Comparison of ENCODE assay signal across 22 mouse cellular contexts in genomic region chr6:5082144-5082543, GRCm38 (mm10).
DNase-seq lines count a peak whose midpoint lies in the region; ATAC-seq and TF ChIP-seq lines count a peak whose summit lies in the region.
"Had no signal": no experiment of that assay in that cellular context is flagged by ENCODE, and none has a peak within 500 bp of the region (broad histone marks: within the 10 kb centered on the region; RNA-seq: fewer than 3 reads in every experiment).

No protein-coding gene starts in this region.

- intact Hi-C loops in heart, adult 2 months (cut with DNase I) = no loop called here
- intact Hi-C loops in left cerebral cortex, postnatal 25 days (cut with DNase I) = no loop called here

- no peaks in the 10 kb centered on the region; the same call in 1 of the 2 replicates for H3K27me3 ChIP-seq in heart, adult 2 months (ENCODE audit: control insufficient read depth, insufficient read depth, low read length)
- H3K27me3 ChIP-seq in midbrain, embryonic 10.5 days (ENCODE audit: low read depth, poor library complexity, severe bottlenecking) = no peaks in the 10 kb centered on the region
- H3K27me3 ChIP-seq in midbrain, embryonic 11.5 days (ENCODE audit: control insufficient read depth, insufficient read depth, low read length) = no peaks in the 10 kb centered on the region
- H3K27me3 ChIP-seq: liver, embryonic 15.5 days had no signal

- peaks cover 5% of the 10 kb centered on the region for H3K4me1 ChIP-seq in heart, adult 2 months (ENCODE audit: control insufficient read depth, insufficient read depth, low read length)
- peaks cover 42% of the 10 kb centered on the region for H3K4me1 ChIP-seq in midbrain, embryonic 10.5 days
- H3K4me1 ChIP-seq in midbrain, embryonic 11.5 days (ENCODE audit: control insufficient read depth, insufficient read depth, low read length) = peaks cover 16% of the 10 kb centered on the region

- DNase-seq in heart, adult 11 months = peak; percentile 19
- DNase-seq in heart, adult 2 months = no peak
- DNase-seq in midbrain, embryonic 10.5 days (ENCODE audit: low spot score) = no peak
- DNase-seq in midbrain, embryonic 11.5 days (ENCODE audit: low spot score, missing footprints) = no peak
- peak; percentile 27 for DNase-seq in fibroblast of lung, adult 2 months (ENCODE audit: low read depth)
- no peak for DNase-seq in left cerebral cortex, postnatal 25 days (ENCODE audit: low spot score in 2 of 2)
- no peak for DNase-seq in spleen, postnatal 36 days (ENCODE audit: low spot score in 2 of 2)
- no peak for DNase-seq in left cerebral cortex, adult 18-20 months (ENCODE audit: low spot score in 2 of 2)
- DNase-seq: adrenal gland, adult 2 months; cerebellum, adult 11 months; cerebellum, postnatal 14 days; gastrocnemius, adult 2 months; heart, postnatal 4 days; kidney, adult 18-20 months; kidney, postnatal 25 days; layer of hippocampus, postnatal 36 days; liver; midbrain, embryonic 14.5 days had no signal

- no peak for TF ChIP-seq EP300 in heart, adult 2 months (IDR thresholded peaks at IDR 0.05; ENCODE audit: insufficient read depth, low read depth, low read length)

- H3K36me3 ChIP-seq in heart, adult 2 months (ENCODE audit: control insufficient read depth, insufficient read depth, low read length) = no peaks in the 10 kb centered on the region
- peaks cover 19% of the 10 kb centered on the region for H3K36me3 ChIP-seq in midbrain, embryonic 10.5 days
- H3K36me3 ChIP-seq in midbrain, embryonic 11.5 days (ENCODE audit: control insufficient read depth, insufficient read depth, low read length) = no peaks in the 10 kb centered on the region
- H3K36me3 ChIP-seq: liver, embryonic 15.5 days had no signal

- H3K4me2 ChIP-seq in midbrain, embryonic 11.5 days = no peak overlapping the region
- H3K4me2 ChIP-seq: liver, embryonic 15.5 days had no signal

- no peak overlapping the region for H3K4me3 ChIP-seq in heart, adult 2 months
- no peak overlapping the region for H3K4me3 ChIP-seq in midbrain, embryonic 10.5 days
- no peak overlapping the region for H3K4me3 ChIP-seq in midbrain, embryonic 11.5 days (ENCODE audit: low read depth, low read length)
- H3K4me3 ChIP-seq: gastrocnemius, adult 2 months; heart, embryonic 10.5 days; layer of hippocampus, adult 2 months; liver, embryonic 15.5 days had no signal

- H3K27ac ChIP-seq in heart, adult 2 months = no peak overlapping the region
- H3K27ac ChIP-seq in midbrain, embryonic 10.5 days (replicated peaks) = peak overlapping the region; percentile 74; the same call in 1 of the 2 replicates
- H3K27ac ChIP-seq in midbrain, embryonic 11.5 days (ENCODE audit: low read depth, low read length) = no peak overlapping the region
- H3K27ac ChIP-seq: gastrocnemius, adult 2 months; heart, embryonic 10.5 days; layer of hippocampus, adult 2 months; liver, embryonic 15.5 days had no signal

- H3K9ac ChIP-seq in heart, adult 2 months (ENCODE audit: low read depth, low read length) = no peak overlapping the region
- no peak overlapping the region for H3K9ac ChIP-seq in midbrain, embryonic 11.5 days (ENCODE audit: low read length)
- H3K9ac ChIP-seq: liver, embryonic 15.5 days had no signal

- no peak for TF ChIP-seq CTCF in heart, adult 2 months (IDR thresholded peaks at IDR 0.05)

- no peak for TF ChIP-seq POLR2A in heart, adult 2 months (IDR thresholded peaks at IDR 0.05; ENCODE audit: insufficient read depth, low read depth, low read length)

- ATAC-seq in midbrain, embryonic 11.5 days (ENCODE audit: low FRiP score) = no peak
- ATAC-seq: lung, postnatal 0 days had no signal

- 0 out of 2 replicates have a peak, but pooled peaks cover 7% of the 10 kb centered on the region for H3K9me3 ChIP-seq in midbrain, embryonic 10.5 days (replicated peaks)
- no peaks in the 10 kb centered on the region for H3K9me3 ChIP-seq in midbrain, embryonic 11.5 days (ENCODE audit: control insufficient read depth, low read length)
- H3K9me3 ChIP-seq: heart, embryonic 10.5 days; liver, embryonic 15.5 days had no signal

- no peaks in the 10 kb centered on the region for H3K79me2 ChIP-seq in heart, adult 2 months (replicated peaks; ENCODE audit: control insufficient read depth, insufficient read depth, low read length)

Comparison
In these comparisons a context has a peak if more than half of its experiments do, and no peak if none do; other contexts are left out.
1. DNase-seq: peak in heart, adult 11 months (single experiment) and fibroblast of lung, adult 2 months (single experiment); none in heart, adult 2 months (0 of 2), midbrain, embryonic 10.5 days (single experiment), midbrain, embryonic 11.5 days (single experiment), left cerebral cortex, postnatal 25 days (0 of 2), spleen, postnatal 36 days (0 of 2) and left cerebral cortex, adult 18-20 months (0 of 2).